Mouse (Mus musculus): ENCODE measurements around the gene Ppp2r3d. TPM values are rescaled to one million over a fixed set of nuclear protein-coding genes. Genes with fewer than 3 reads are reported as not detected.

Ppp2r3d gene
- total and polyA plus RNA-seq, 2 experiments from 2014 or later, result 133 to 252 TPM

DNA sequence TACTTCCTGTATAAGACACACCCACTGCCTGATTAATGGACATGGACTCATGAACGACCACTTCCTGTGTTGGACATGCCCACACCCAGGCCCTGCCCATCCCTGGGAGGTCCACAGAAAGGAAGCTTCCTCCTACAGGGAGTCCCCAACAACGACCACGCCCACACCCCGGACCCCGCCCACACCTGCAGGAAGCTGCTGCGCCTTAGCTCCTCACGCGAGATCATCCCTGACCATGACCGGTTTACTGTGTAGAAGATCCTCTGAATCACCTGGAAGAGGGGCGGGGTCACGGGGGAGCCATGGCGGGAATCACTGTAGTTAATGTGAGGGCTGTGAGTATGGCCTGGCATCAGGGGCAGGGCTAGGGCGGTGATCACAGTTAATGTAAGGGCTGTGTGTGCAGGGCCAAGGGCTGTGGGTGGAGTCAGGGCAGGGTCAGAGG, 37.3 kb downstream of the Ppp2r3d start:
- Histone ChIP-seq H3K36me3 (replicated peaks; ENCODE audit: control insufficient read depth, insufficient read depth, low read length) (peaks cover 36% of the 10 kb centered on the region), H3K4me3 (ENCODE audit: low read depth, low read length) (no peak overlapping the region), H3K9ac (replicated peaks; ENCODE audit: low read depth, low read length) (no peak overlapping the region), H3K4me1 (ENCODE audit: control insufficient read depth, insufficient read depth) (no peaks in the 10 kb centered on the region), H3K4me2 (ENCODE audit: low read depth, low read length) (no peak overlapping the region), H3K27ac (ENCODE audit: low read depth) (no peak overlapping the region), H3K9me3 (replicated peaks; ENCODE audit: control insufficient read depth, low read length) (peaks cover 24% of the 10 kb centered on the region), H3K27me3 (ENCODE audit: control insufficient read depth, insufficient read depth, low read length) (no peaks in the 10 kb centered on the region)
- ATAC-seq (ENCODE audit: insufficient read depth, low read depth), result no peak; the same call in none of the 2 replicates
- TF ChIP-seq CTCF (IDR thresholded peaks at IDR 0.05; ENCODE audit: low read depth) (no peak), EP300 (IDR thresholded peaks at IDR 0.05; ENCODE audit: low read depth) (no peak)
- WGBS, result 90% methylated on average over 13 of the region's 13 CpGs
- DNase-seq (ENCODE audit: low spot score), result no peak

DNA sequence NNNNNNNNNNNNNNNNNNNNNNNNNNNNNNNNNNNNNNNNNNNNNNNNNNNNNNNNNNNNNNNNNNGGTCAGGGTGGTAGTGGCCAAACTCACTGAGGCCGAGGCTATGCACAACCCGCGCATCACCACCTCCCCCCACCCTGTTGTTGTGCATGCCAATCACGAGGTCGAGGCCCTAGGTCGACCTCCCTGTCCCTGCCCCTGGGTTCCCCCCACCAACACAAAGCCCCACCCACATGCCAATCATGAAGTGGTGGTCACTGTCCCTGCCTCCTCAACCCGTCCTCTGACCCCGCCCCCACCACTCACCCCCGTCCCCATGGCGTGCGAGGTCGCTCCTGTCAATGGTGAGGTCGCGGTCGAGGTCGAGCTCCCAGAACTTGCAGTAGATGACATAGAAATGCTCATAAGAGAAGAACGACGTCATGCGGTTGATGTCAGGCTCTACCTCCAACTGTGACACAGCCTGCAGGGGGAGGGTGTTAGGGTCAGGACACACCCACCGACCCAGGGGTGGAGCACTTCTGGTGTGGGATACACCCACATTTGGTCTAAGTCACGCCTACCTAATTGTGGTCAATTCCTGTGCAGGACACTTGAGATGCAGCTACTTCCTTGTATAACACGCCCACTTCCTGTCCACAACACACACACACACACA, 37.9 kb downstream of the Ppp2r3d start:
- no peaks in the 10 kb centered on the region for H3K27me3 ChIP-seq (ENCODE audit: control insufficient read depth, insufficient read depth, low read length)
- no peak overlapping the region for H3K4me2 ChIP-seq (ENCODE audit: low read depth, low read length)
- H3K9me3 ChIP-seq (replicated peaks; ENCODE audit: control insufficient read depth, low read length), result peaks cover 24% of the 10 kb centered on the region
- DNase-seq (ENCODE audit: low spot score), result no peak
- no peak overlapping the region for H3K4me3 ChIP-seq (ENCODE audit: low read depth, low read length)
- H3K4me1 ChIP-seq (ENCODE audit: control insufficient read depth, insufficient read depth), result no peaks in the 10 kb centered on the region
- ATAC-seq (ENCODE audit: insufficient read depth, low read depth), result no peak
- peaks cover 36% of the 10 kb centered on the region for H3K36me3 ChIP-seq (replicated peaks; ENCODE audit: control insufficient read depth, insufficient read depth, low read length)
- H3K9ac ChIP-seq (replicated peaks; ENCODE audit: low read depth, low read length), result no peak overlapping the region
- 97% methylated on average over 20 of the region's 22 CpGs for WGBS
- TF ChIP-seq EP300 (IDR thresholded peaks at IDR 0.05; ENCODE audit: low read depth) (no peak), CTCF (IDR thresholded peaks at IDR 0.05; ENCODE audit: low read depth) (no peak)
- no peak overlapping the region for H3K27ac ChIP-seq (ENCODE audit: low read depth)

DNA sequence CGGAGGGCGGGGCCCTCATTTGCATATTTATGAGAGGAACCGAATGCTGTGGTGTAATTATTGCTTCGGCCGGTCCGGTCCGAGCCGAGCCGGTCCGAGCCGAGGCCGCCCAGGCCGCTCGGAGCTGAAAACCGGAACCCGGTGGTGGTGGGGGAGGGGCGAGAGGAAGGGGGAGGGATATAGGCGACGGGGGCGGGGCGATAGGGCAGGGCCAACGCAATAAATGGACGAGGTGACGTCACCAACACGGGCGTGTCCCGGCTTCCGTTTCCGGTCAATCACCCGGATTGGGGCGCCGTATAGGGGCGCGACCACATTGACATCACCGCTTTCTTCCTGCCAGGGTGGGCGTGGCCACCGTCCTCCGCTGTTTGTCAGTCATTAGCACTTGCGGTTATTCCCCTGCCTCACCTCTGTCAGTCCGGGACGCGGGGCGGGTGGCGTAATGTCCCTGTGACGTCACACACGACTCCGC, 51.2 kb downstream of the Ppp2r3d start:
- H3K27ac ChIP-seq (ENCODE audit: low read depth), result peak overlapping the region; percentile 99
- no peak for TF ChIP-seq EP300 (IDR thresholded peaks at IDR 0.05; ENCODE audit: low read depth)
- TF ChIP-seq CTCF (IDR thresholded peaks at IDR 0.05; ENCODE audit: low read depth), result no peak
- H3K4me3 ChIP-seq (ENCODE audit: low read depth, low read length), result peak overlapping the region; percentile 71
- peak overlapping the region; percentile 84 for H3K4me2 ChIP-seq (ENCODE audit: low read depth, low read length)
- H3K9me3 ChIP-seq (replicated peaks; ENCODE audit: control insufficient read depth, low read length), result no peaks in the 10 kb centered on the region
- H3K9ac ChIP-seq (replicated peaks; ENCODE audit: low read depth, low read length), result peak overlapping the region; percentile 57
- H3K27me3 ChIP-seq (ENCODE audit: control insufficient read depth, insufficient read depth, low read length), result no peaks in the 10 kb centered on the region
- DNase-seq (ENCODE audit: low spot score) (peak; percentile 89), ATAC-seq (ENCODE audit: insufficient read depth, low read depth) (peak; percentile 7)
- no peaks in the 10 kb centered on the region for H3K4me1 ChIP-seq (ENCODE audit: control insufficient read depth, insufficient read depth)
- no peaks in the 10 kb centered on the region for H3K36me3 ChIP-seq (replicated peaks; ENCODE audit: control insufficient read depth, insufficient read depth, low read length)
- under 1% methylated on average over 42 of the region's 47 CpGs for WGBS

DNA sequence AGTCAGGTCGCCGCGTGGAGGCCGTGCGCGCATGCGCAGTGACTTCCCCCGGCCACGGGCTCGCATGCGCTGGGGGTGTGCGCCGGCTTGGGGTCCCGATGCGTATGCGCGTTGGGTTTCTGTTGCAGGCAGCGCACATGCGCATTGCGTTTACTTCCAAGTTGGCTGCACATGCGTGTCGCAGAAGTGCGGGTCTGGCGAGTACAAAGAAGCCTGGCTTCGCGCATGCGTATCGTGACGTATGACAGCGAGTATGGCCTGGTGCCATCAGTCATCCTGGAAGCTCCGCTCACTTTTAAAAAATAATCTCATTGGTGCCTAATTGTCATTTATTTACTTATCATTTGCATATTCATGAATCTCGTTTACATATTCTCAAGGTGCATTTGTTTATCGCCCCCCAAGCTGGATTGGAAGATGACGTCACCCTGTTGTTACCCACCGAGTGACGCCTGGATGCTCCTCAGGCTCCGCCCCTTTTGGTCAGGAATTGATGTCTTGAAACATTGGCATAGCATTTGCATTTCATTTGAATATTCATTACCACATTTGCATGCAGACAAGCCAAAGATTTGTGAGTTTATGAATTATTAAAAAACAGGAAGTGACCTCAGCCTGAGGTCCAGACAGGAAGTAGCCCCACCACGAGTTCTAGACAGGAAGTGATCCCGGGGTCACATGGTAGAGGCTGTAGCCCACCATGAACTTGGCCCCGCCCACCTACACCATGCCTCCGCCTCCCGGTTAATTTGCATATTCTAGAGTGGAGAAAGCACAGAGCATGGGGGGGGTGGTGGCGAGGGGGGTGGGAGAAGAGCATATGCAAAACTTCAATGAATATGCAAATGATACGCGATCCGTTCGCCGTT, 51.9 kb downstream of the Ppp2r3d start:
- H3K9me3 ChIP-seq (replicated peaks; ENCODE audit: control insufficient read depth, low read length), result no peaks in the 10 kb centered on the region
- no peaks in the 10 kb centered on the region for H3K27me3 ChIP-seq (ENCODE audit: control insufficient read depth, insufficient read depth, low read length)
- TF ChIP-seq CTCF (IDR thresholded peaks at IDR 0.05; ENCODE audit: low read depth) (no peak), EP300 (IDR thresholded peaks at IDR 0.05; ENCODE audit: low read depth) (peak; percentile 75)
- peak; percentile 99 for DNase-seq (ENCODE audit: low spot score)
- ATAC-seq (ENCODE audit: insufficient read depth, low read depth), result peak; percentile 58
- H3K4me2 ChIP-seq (ENCODE audit: low read depth, low read length), result peak overlapping the region; percentile 84
- H3K4me3 ChIP-seq (ENCODE audit: low read depth, low read length), result peak overlapping the region; percentile 71
- H3K4me1 ChIP-seq (ENCODE audit: control insufficient read depth, insufficient read depth), result no peaks in the 10 kb centered on the region
- H3K36me3 ChIP-seq (replicated peaks; ENCODE audit: control insufficient read depth, insufficient read depth, low read length), result no peaks in the 10 kb centered on the region
- peak overlapping the region; percentile 72; the same call in 1 of the 2 replicates for H3K9ac ChIP-seq (replicated peaks; ENCODE audit: low read depth, low read length)
- H3K27ac ChIP-seq (ENCODE audit: low read depth), result peak overlapping the region; percentile 99
- under 1% methylated on average over 48 of the region's 48 CpGs for WGBS

DNA sequence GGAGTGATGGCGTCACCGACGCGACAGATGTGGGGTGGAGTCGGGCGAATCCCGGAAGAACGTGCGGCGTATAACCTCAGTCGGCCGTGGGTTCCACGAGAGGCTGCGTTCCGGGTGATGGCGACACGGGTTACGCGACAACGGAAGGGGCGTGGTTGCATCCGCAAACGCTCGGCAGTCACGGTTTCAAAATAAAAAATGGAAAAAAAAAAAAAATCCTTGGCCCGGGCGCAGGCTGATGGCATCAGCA, 52.5 kb downstream of the Ppp2r3d start:
- Histone ChIP-seq H3K4me2 (ENCODE audit: low read depth, low read length) (peak overlapping the region; percentile 84), H3K27me3 (ENCODE audit: control insufficient read depth, insufficient read depth, low read length) (no peaks in the 10 kb centered on the region), H3K9me3 (replicated peaks; ENCODE audit: control insufficient read depth, low read length) (no peaks in the 10 kb centered on the region), H3K36me3 (replicated peaks; ENCODE audit: control insufficient read depth, insufficient read depth, low read length) (no peaks in the 10 kb centered on the region), H3K9ac (replicated peaks; ENCODE audit: low read depth, low read length) (peak overlapping the region; percentile 72), H3K4me3 (ENCODE audit: low read depth, low read length) (peak overlapping the region; percentile 71), H3K27ac (ENCODE audit: low read depth) (peak overlapping the region; percentile 99), H3K4me1 (ENCODE audit: control insufficient read depth, insufficient read depth) (no peaks in the 10 kb centered on the region)
- TF ChIP-seq CTCF (IDR thresholded peaks at IDR 0.05; ENCODE audit: low read depth) (no peak), EP300 (IDR thresholded peaks at IDR 0.05; ENCODE audit: low read depth) (no peak)
- ATAC-seq (ENCODE audit: insufficient read depth, low read depth) (no peak), DNase-seq (ENCODE audit: low spot score) (no peak)
- WGBS, result 0% methylated on average over 27 of the region's 27 CpGs

Data from heart, postnatal 0 days (tissue).